Mouse (Mus musculus) lung, adult 2 months (tissue): ENCODE data around the gene Negr1. TPM values are rescaled to one million over a fixed set of nuclear protein-coding genes. Genes with fewer than 3 reads are reported as not detected.
"Not testable (repeated sequence)": the region's sequence is repeated elsewhere in the genome, so short reads cannot be mapped to it uniquely, and the experiment has no call there.

Experiments
- DNase-seq: peaks from one replicate; pipeline ENCODE4 v3.0.0; 2022
- H3K4me1 ChIP-seq: fragments of 200-500 bp; 2 replicates; pipeline ENCODE4 v1.6.1; 2011; ENCODE audit warnings: low read length; ENCODE audit not compliant: control insufficient read depth, insufficient read depth
- H3K4me3 ChIP-seq: fragments of 200-500 bp; replicated peaks from 2 replicates; pipeline ENCODE3; 2011; ENCODE audit warnings: low read depth, mild to moderate bottlenecking, control low read depth, low read length; ENCODE audit errors: extremely low read depth
- CTCF ChIP-seq: fragments of 200-500 bp; IDR thresholded peaks from 2 replicates; pipeline ENCODE4 v1.5.1; 2011; ENCODE audit warnings: mild to moderate bottlenecking, low read length, control low read depth; ENCODE audit not compliant: insufficient read depth
- POLR2A ChIP-seq: fragments of 200-500 bp; IDR thresholded peaks from 2 replicates; pipeline ENCODE4 v1.6.1; 2011; ENCODE audit warnings: low read depth, mild to moderate bottlenecking, control low read depth, low read length, borderline replicate concordance; ENCODE audit errors: extremely low read depth
- WGBS: fragments of 180-500 bp; shearing (Covaris S2); methylation state at CpG from one replicate; pipeline ENCODE4 v1.1.7; 2018; 5-methylcytosine and 5-hydroxymethylcytosine counted together
- polyA plus RNA-seq: library from polyadenylated mRNA; depleted of rRNA; stranded (reverse); fragments of >200 nt; gene quantifications from 2 replicates; pipeline ENCODE4 v1.2.3, GENCODE M21; 2012

The Negr1 gene
- polyA plus RNA-seq, 1 experiment: 1.5 TPM

- TF ChIP-seq CTCF: no peak
- H3K4me3 ChIP-seq: no peak overlapping the region
- no peak for DNase-seq
- no peaks in the 10 kb centered on the region for H3K4me1 ChIP-seq
- WGBS: 58% methylated on average over 4 of the region's 4 CpGs
Observed at GRCm38 (mm10) chr3:157031513-157032142, 470.0 kb downstream of the Negr1 start.

- WGBS: 71% methylated on average over 6 of the region's 6 CpGs
- TF ChIP-seq CTCF (no peak), POLR2A (no peak)
- H3K4me1 ChIP-seq: no peaks in the 10 kb centered on the region
- DNase-seq: no peak
- no peak overlapping the region for H3K4me3 ChIP-seq
Observed at GRCm38 (mm10) chr3:157036016-157036415, 474.4 kb downstream of the Negr1 start.

- WGBS: 47% methylated on average over 1 of the region's 1 CpGs
- TF ChIP-seq POLR2A (no peak), CTCF (no peak)
- no peak for DNase-seq
- H3K4me1 ChIP-seq: no peaks in the 10 kb centered on the region
- no peak overlapping the region for H3K4me3 ChIP-seq
Observed at GRCm38 (mm10) chr3:157036568-157036967, 475.0 kb downstream of the Negr1 start.

GRCm38 (mm10) chr3:157040619-157041018, 479.0 kb downstream of the Negr1 start:
- H3K4me1 ChIP-seq: no peaks in the 10 kb centered on the region
- 59% methylated on average over 5 of the region's 5 CpGs for WGBS
- no peak for DNase-seq
- TF ChIP-seq POLR2A (no peak), CTCF (no peak)
- no peak overlapping the region for H3K4me3 ChIP-seq

- H3K4me1 ChIP-seq: no peaks in the 10 kb centered on the region
- no peak for DNase-seq
- no peak overlapping the region for H3K4me3 ChIP-seq
- WGBS: 87% methylated on average over 2 of the region's 2 CpGs
- TF ChIP-seq CTCF: no peak
- no peak for TF ChIP-seq POLR2A
Observed at GRCm38 (mm10) chr3:157044565-157044964, 483.0 kb downstream of the Negr1 start.

- WGBS: 66% methylated on average over 2 of the region's 2 CpGs
- H3K4me1 ChIP-seq, DNase-seq, H3K4me3 ChIP-seq: not testable (repeated sequence)
Observed at GRCm38 (mm10) chr3:157064438-157064837, 502.8 kb downstream of the Negr1 start.

- Histone ChIP-seq H3K4me3 (no peak overlapping the region), H3K4me1 (no peaks in the 10 kb centered on the region)
- TF ChIP-seq CTCF (no peak), POLR2A (no peak)
- DNase-seq: no peak
Observed at GRCm38 (mm10) chr3:157066331-157066730, 504.7 kb downstream of the Negr1 start.

- H3K4me3 ChIP-seq: no peak overlapping the region
- H3K4me1 ChIP-seq: no peaks in the 10 kb centered on the region
- DNase-seq: no peak
- TF ChIP-seq CTCF (no peak), POLR2A (no peak)
- WGBS: 41% methylated on average over 2 of the region's 2 CpGs
Observed at GRCm38 (mm10) chr3:157079250-157079965, 517.8 kb downstream of the Negr1 start.

- no peak for DNase-seq
- Histone ChIP-seq H3K4me3 (no peak overlapping the region), H3K4me1 (no peaks in the 10 kb centered on the region)
- no peak for TF ChIP-seq CTCF
- TF ChIP-seq POLR2A: no peak
- WGBS: 25% methylated on average over 1 of the region's 1 CpGs
Observed at GRCm38 (mm10) chr3:157079966-157080306, 518.3 kb downstream of the Negr1 start.

GRCm38 (mm10) chr3:157080585-157080984, 519.0 kb downstream of the Negr1 start:
- DNase-seq: no peak
- TF ChIP-seq POLR2A (no peak), CTCF (no peak)

More at GRCm38 (mm10) chr3:157080585-157080984, 519.0 kb downstream of the Negr1 start:
- 78% methylated on average over 1 of the region's 1 CpGs for WGBS
- no peak overlapping the region for H3K4me3 ChIP-seq
- H3K4me1 ChIP-seq: no peaks in the 10 kb centered on the region
